In genomic region chr13:8995990-8996786, GRCm38 (mm10) we compare ENCODE assay signal across 8 mouse cellular contexts. TPM values are rescaled to one million over a fixed set of nuclear protein-coding genes. Genes with fewer than 3 reads are reported as not detected.
DNase-seq lines count a peak whose midpoint lies in the region; ATAC-seq and TF ChIP-seq lines count a peak whose summit lies in the region.

Gene Gtpbp4, minus strand, starts transcription at chr13:8996083.

- H3K9me3 ChIP-seq in E14TG2a.4 (ENCODE audit: low read length): no peaks in the 10 kb centered on the region
- H3K9me3 ChIP-seq in forebrain, embryonic 12.5 days: no peaks in the 10 kb centered on the region
- H3K9me3 ChIP-seq in heart, postnatal 0 days (replicated peaks; ENCODE audit: control insufficient read depth, low read length): no peaks in the 10 kb centered on the region
- no peaks in the 10 kb centered on the region for H3K9me3 ChIP-seq in liver, embryonic 16.5 days (replicated peaks; ENCODE audit: control insufficient read depth, low read length)
- H3K9me3 ChIP-seq in neural tube, embryonic 13.5 days: no peaks in the 10 kb centered on the region

- H3K27me3 ChIP-seq in E14TG2a.4 (ENCODE audit: insufficient read depth, low read length): no peaks in the 10 kb centered on the region
- H3K27me3 ChIP-seq in forebrain, embryonic 12.5 days: no peaks in the 10 kb centered on the region
- H3K27me3 ChIP-seq in heart, postnatal 0 days (ENCODE audit: control insufficient read depth, insufficient read depth, low read length): no peaks in the 10 kb centered on the region
- no peaks in the 10 kb centered on the region for H3K27me3 ChIP-seq in liver, embryonic 16.5 days (ENCODE audit: control insufficient read depth, insufficient read depth, low read depth, low read length)
- no peaks in the 10 kb centered on the region for H3K27me3 ChIP-seq in neural tube, embryonic 13.5 days
- no peaks in the 10 kb centered on the region for H3K27me3 ChIP-seq in testis, adult 2 months (ENCODE audit: control insufficient read depth, insufficient read depth, low read length)

- H3K36me3 ChIP-seq in E14TG2a.4 (ENCODE audit: insufficient read depth, low read length): peaks cover 23% of the 10 kb centered on the region
- H3K36me3 ChIP-seq in forebrain, embryonic 12.5 days (replicated peaks): peaks cover 2% of the 10 kb centered on the region; the same call in 1 of the 2 replicates
- H3K36me3 ChIP-seq in heart, postnatal 0 days (replicated peaks; ENCODE audit: control insufficient read depth, insufficient read depth, low read length): peaks cover 4% of the 10 kb centered on the region
- peaks cover 5% of the 10 kb centered on the region; the same call in 1 of the 2 replicates for H3K36me3 ChIP-seq in liver, embryonic 16.5 days (ENCODE audit: control insufficient read depth, insufficient read depth)
- peaks cover 5% of the 10 kb centered on the region; the same call in 1 of the 2 replicates for H3K36me3 ChIP-seq in neural tube, embryonic 13.5 days
- H3K36me3 ChIP-seq in testis, adult 2 months (ENCODE audit: control insufficient read depth, insufficient read depth, low read length): no peaks in the 10 kb centered on the region

- peak within 1 kb of the TSS; percentile 100 for H3K4me3 ChIP-seq in E14TG2a.4 (replicated peaks; ENCODE audit: low read length)
- peak within 1 kb of the TSS; percentile 95 for H3K4me3 ChIP-seq in forebrain, embryonic 12.5 days (replicated peaks)
- peak within 1 kb of the TSS; percentile 90 for H3K4me3 ChIP-seq in heart, postnatal 0 days (ENCODE audit: low read depth, low read length)
- peak within 1 kb of the TSS; percentile 96 for H3K4me3 ChIP-seq in liver, embryonic 16.5 days (ENCODE audit: low read depth, low read length)
- H3K4me3 ChIP-seq in neural tube, embryonic 13.5 days: peak within 1 kb of the TSS; percentile 99
- peak within 1 kb of the TSS; percentile 98 for H3K4me3 ChIP-seq in testis, adult 2 months (ENCODE audit: control insufficient read depth, low read depth, low read length)

- H3K9ac ChIP-seq in forebrain, embryonic 12.5 days: peak within 1 kb of the TSS; percentile 84
- peak within 1 kb of the TSS; percentile 78 for H3K9ac ChIP-seq in heart, postnatal 0 days (replicated peaks; ENCODE audit: low read depth, low read length)
- peak within 1 kb of the TSS; percentile 97 for H3K9ac ChIP-seq in liver, embryonic 16.5 days (ENCODE audit: low read depth, low read length)
- H3K9ac ChIP-seq in neural tube, embryonic 13.5 days: peak within 1 kb of the TSS; percentile 94

- TF ChIP-seq POLR2A in testis, adult 2 months (IDR thresholded peaks at IDR 0.05; ENCODE audit: control insufficient read depth, low read depth, low read length): peak; percentile 87

- H3K4me2 ChIP-seq in forebrain, embryonic 12.5 days: peak within 1 kb of the TSS; percentile 74
- H3K4me2 ChIP-seq in heart, postnatal 0 days (ENCODE audit: low read depth, low read length): peak within 1 kb of the TSS; percentile 94
- H3K4me2 ChIP-seq in liver, embryonic 16.5 days (ENCODE audit: low read depth, low read length): peak within 1 kb of the TSS; percentile 93
- peak within 1 kb of the TSS; percentile 94 for H3K4me2 ChIP-seq in neural tube, embryonic 13.5 days

- H3K27ac ChIP-seq in forebrain, embryonic 12.5 days: peak within 1 kb of the TSS; percentile 27; the same call in 1 of the 2 replicates
- H3K27ac ChIP-seq in heart, postnatal 0 days (ENCODE audit: low read depth): peak within 1 kb of the TSS; percentile 94
- peak within 1 kb of the TSS; percentile 97 for H3K27ac ChIP-seq in liver, embryonic 16.5 days (ENCODE audit: low read length)
- H3K27ac ChIP-seq in neural tube, embryonic 13.5 days (replicated peaks): peak within 1 kb of the TSS; percentile 90
- H3K27ac ChIP-seq in testis, adult 2 months (ENCODE audit: control insufficient read depth, insufficient read depth, low read depth, low read length): peak within 1 kb of the TSS; percentile 82

- DNase-seq in c-Kit-positive CD71-positive TER-119-positive erythroid progenitor cells, embryonic 14.5 days (ENCODE audit: low spot score): peak; percentile 97
- DNase-seq in heart, postnatal 0 days (ENCODE audit: low spot score): peak; percentile 96
- DNase-seq in kidney, postnatal 4 days: peak; percentile 97 to 98

- TF ChIP-seq EP300 in heart, postnatal 0 days (IDR thresholded peaks at IDR 0.05; ENCODE audit: low read depth): peak; percentile 61; the same call in 1 of the 2 replicates

- peaks cover 47% of the 10 kb centered on the region for H3K4me1 ChIP-seq in E14TG2a.4 (replicated peaks; ENCODE audit: low read depth, low read length)
- H3K4me1 ChIP-seq in forebrain, embryonic 12.5 days: peaks cover 20% of the 10 kb centered on the region
- peaks cover 9% of the 10 kb centered on the region for H3K4me1 ChIP-seq in heart, postnatal 0 days (ENCODE audit: control insufficient read depth, insufficient read depth)
- H3K4me1 ChIP-seq in liver, embryonic 16.5 days (ENCODE audit: control insufficient read depth, low read depth, low read length): peaks cover 22% of the 10 kb centered on the region
- peaks cover 23% of the 10 kb centered on the region for H3K4me1 ChIP-seq in neural tube, embryonic 13.5 days (replicated peaks)
- peaks cover 2% of the 10 kb centered on the region for H3K4me1 ChIP-seq in testis, adult 2 months (ENCODE audit: control insufficient read depth, insufficient read depth, low read length)

- peak; percentile 98 for ATAC-seq in forebrain, embryonic 12.5 days (ENCODE audit: low FRiP score)
- peak; percentile 97 for ATAC-seq in heart, postnatal 0 days (ENCODE audit: insufficient read depth, low read depth)
- ATAC-seq in liver, embryonic 16.5 days (ENCODE audit: low read depth): peak; percentile 96
- peak; percentile 99 for ATAC-seq in neural tube, embryonic 13.5 days (ENCODE audit: low read depth)

- TF ChIP-seq CTCF in E14TG2a.4 (conservative IDR thresholded peaks at IDR 0.05; ENCODE audit: low read length): peak; percentile 12; the same call in 1 of the 2 replicates
- TF ChIP-seq CTCF in heart, postnatal 0 days (IDR thresholded peaks at IDR 0.05; ENCODE audit: low read depth): peak; percentile 71
- peak; percentile 45; the same call in 1 of the 2 replicates for TF ChIP-seq CTCF in testis, adult 2 months (IDR thresholded peaks at IDR 0.05; ENCODE audit: control insufficient read depth, insufficient read depth, insufficient replicate concordance, low read depth, low read length)

- 1% methylated on average over 51 of the region's 51 CpGs for WGBS in forebrain, embryonic 12.5 days
- under 1% methylated on average over 51 of the region's 51 CpGs for WGBS in heart, postnatal 0 days
- WGBS in liver, embryonic 16.5 days (ENCODE audit: insufficient replicate concordance): 2% methylated on average over 51 of the region's 51 CpGs
- WGBS in neural tube, embryonic 13.5 days: under 1% methylated on average over 51 of the region's 51 CpGs

RNA-seq across cellular contexts. Expression of gene Gtpbp4, which starts in this region (rescaled TPM):
- 88.1 and 96.2 TPM in 2 replicates for polyA plus RNA-seq in forebrain, embryonic 12.5 days (2016; fragmentation: Nextera tagmentation; extraction: Ambion mirVana)
- total RNA-seq in heart, postnatal 0 days (2014; rRNA removed; ENCODE audit: low replicate concordance): 4.2 and 13.8 TPM in 2 replicates
- 37.5 and 42.5 TPM in 2 replicates for polyA plus RNA-seq in heart, postnatal 0 days (2015; fragmentation: Nextera tagmentation; extraction: Ambion mirVana)
- polyA plus RNA-seq in liver, embryonic 16.5 days (2015; fragmentation: Nextera tagmentation; extraction: Ambion mirVana): 28.4 and 30.5 TPM in 2 replicates
- 71.8 and 76.8 TPM in 2 replicates for polyA plus RNA-seq in neural tube, embryonic 13.5 days (2015; fragmentation: Nextera tagmentation; extraction: Ambion mirVana)
- polyA plus RNA-seq in testis, adult 2 months (2012; rRNA removed): 9.9 and 11.1 TPM in 2 replicates

Comparison
In these comparisons a context has a peak if more than half of its experiments do, and no peak if none do; other contexts are left out.
1. Peak in every context shown above with its lines: DNase-seq, ATAC-seq, H3K4me3 ChIP-seq and H3K27ac ChIP-seq.
2. CTCF ChIP-seq: peak in every context shown above with its lines; median percentile 71 in heart, postnatal 0 days; 45 in testis, adult 2 months; 12 in E14TG2a.4.
3. H3K27ac ChIP-seq: peak in every context shown above with its lines; median percentile 97 in liver, embryonic 16.5 days; 94 in heart, postnatal 0 days; 90 in neural tube, embryonic 13.5 days; 82 in testis, adult 2 months; 27 in forebrain, embryonic 12.5 days.